Mouse (Mus musculus) ZHBTc4 (cell line): ENCODE data around the gene Kif5c.

Experiments used
- DNase-seq: peaks from one replicate; pipeline ENCODE4 v3.0.0-alpha.2; 2011; ENCODE audit warnings: low read depth, low spot score

The Kif5c gene

DNA sequence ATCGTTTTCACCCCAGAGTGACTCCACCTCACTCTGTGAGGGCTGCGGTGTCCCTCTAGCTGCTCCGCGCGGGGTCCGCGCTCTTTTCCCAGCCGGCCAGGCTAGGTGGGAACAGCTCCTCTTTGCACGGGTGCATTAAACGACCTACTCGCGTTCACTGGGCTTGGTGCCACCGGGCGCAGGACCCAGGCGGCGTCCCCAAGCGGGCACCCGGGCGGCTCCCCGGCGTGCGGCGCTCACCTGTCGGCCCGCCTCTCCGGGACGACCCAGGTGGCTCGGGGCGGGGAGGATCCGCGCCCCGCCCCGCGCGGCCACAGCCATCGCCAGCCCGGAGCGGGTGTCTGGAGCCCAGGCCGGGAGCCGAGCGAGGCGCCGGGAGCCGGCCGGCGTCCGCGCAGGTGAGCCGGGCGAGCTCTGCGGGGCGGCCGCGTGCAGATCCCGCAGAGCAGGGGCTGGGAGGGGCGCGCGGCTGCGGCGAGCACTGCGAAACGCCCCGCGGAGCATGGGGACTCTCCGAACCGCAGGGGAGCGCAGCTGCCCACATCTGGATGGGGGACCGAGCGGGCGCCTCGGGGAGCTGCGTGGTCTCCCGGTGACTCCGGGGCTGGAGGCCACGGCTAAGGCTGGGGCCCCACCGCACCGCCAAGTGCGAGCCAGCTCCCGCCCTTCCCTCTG, 168.4 kb downstream of the Kif5c start, which contains the start of gene Lypd6b:
Gene Lypd6b (plus strand): TSS at position 313 of the 675 bp plus-strand sequence.
- peak; percentile 39 for DNase-seq

DNA sequence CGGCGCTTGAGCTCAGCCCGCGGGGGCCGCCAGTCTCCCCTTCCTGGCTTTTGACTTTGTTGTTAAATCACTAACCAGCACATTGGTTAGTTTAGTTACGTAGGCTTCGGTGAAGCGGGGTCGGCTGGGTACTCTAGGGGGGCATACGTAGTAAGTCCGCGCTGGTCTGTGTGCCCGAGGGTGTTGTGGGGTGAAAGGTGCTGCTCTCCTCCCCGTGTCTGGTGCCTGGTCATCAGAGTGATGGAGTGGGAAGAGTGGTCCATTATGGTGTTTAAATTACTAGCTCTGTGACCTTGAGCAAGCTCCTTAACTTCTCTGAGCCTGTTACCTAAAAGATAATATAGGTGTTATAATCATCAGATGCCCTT, 168.9 kb downstream of the Kif5c start:
- peak; percentile 34 for DNase-seq

DNA sequence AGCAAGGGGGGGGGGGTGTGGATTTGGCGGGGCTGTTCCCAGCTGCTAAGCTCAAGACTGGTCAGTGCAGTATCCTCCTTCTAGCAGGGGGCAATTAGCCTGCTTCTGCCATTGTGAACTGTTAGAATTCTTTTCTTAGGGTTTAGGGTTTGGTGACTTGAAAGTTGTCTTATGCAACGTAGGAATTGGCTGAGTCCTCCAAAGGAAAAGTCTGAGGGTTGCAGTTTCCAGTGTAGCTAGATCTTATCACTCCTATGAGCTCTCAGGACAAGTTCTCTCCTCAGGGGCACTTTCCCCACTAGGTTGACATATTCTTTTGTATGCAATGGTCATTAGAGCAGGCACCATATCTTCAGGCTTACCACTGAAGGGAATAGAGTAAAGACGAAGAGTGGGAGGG, 169.5 kb downstream of the Kif5c start:
- DNase-seq = no peak

DNA sequence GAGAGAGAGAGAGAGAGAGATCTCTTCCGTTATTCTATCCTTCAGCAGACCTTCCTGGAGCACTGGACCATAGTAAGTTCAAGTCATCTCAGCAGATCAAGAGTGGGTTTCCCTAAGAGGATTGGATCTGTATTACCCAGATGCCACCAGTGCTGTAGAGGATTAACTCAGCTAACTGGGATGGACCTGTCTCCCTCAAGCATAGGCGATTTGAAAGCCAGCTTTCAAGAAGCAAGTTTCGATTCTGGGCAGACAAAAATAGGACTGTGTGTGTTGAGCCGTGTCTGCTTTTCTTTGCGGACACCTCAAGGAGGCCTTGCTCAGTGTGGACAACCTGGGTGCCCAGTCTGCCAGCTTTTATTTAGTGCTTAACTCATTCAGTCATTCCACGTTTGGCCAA, 170.0 kb downstream of the Kif5c start:
- no peak for DNase-seq

DNA sequence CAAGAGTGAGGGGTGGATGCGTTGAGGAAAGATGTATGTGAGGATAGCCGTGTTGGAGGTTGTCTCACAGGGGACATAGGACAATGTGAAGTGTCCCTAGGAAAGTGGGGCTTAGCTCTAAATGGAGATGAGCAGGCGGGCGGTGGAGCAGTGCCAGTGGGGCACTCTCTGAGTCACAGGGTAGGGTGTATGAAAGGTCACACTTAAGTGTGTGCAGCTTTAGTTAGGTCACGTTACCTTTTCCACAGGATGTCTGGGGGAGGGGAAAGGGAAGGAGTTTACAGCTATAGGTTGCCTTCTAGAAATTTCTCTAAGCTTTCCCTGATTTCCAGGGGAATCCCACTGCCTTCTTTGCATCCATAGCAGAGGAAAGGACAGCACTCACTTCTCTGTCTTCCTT, 170.4 kb downstream of the Kif5c start:
- no peak for DNase-seq

DNA sequence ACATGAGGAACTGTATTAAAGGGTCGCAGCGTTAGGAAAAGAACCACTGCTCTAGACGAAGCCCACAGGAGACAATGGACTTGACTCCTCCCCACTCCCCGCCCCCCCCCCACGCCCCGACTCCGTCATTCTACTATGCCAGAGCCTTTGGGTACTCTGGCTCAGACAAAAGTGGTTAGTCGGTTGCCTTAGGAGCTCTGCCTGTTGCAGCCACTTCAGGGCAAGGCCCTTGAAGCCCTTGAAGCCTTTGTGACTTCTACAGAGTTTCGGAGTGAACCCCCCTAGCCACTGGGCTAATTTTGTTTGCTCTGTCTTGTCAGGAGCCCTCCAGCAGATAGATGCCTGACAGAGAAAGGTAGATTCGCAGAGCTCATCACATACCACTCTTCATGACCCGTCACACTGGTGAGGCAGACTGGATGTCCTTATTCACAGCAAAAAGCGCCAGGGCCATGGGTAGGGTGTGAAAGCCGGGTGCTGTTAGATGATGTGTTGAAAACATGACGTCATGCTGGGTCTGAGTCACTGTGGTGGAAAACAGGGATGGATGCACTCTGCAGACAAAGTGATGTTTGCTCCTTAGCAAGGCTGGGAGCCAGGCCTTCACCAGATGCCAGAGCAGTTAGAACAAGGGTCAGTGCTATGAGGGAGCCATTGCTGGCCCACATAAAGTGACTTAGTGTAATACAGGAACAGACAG, 178.5 kb downstream of the Kif5c start:
- DNase-seq = no peak

DNA sequence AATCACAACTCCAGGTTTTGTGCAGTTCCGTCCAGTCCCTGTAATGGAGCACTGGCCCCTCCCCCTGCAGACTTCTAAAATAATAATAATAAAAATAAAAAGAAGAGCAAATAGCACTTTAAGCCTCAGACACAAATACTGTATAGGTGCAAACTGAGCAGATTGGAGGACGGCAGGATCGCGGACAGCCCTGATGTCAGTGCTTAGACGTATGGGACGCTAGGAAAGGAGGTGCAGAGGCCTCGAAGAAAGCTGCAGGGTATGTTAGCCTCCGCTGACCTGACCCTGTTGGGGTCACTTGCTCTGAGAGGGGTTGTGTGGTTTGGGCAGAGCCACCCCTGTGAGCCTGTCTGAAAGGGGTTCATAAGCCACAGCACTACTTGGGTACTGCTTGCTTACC, 185.3 kb downstream of the Kif5c start:
- DNase-seq = no peak

DNA sequence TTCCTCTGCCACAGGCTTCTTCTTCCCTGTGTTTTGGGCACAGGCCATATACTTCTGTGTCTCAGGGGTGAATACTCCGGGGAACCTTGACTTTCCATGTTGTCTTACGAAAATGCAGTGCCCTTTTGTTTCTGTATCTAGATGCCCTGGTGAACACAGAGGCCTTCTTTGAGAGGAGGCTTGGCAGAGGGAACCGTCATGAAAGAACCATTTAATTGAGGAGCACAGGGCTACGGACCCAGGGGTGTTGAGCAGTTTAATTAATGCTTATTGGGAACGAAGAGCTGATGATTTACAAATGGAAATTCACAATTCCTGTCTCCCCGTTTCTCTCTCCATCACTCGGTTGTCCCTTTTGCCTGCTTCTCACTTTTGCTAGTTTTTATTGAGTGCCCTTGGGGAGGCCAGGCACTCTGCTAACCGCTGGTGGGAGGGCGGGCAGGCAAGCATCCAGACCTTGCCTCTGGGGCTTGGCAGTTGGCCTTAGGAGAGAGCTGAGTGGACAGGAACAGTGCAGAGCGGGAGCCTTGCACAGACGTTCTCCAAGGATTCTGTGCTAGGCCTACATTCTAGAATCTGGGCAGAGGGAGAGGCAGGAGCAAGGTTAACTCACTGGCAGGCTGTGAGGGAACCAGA, 186.8 kb downstream of the Kif5c start:
- no peak for DNase-seq

DNA sequence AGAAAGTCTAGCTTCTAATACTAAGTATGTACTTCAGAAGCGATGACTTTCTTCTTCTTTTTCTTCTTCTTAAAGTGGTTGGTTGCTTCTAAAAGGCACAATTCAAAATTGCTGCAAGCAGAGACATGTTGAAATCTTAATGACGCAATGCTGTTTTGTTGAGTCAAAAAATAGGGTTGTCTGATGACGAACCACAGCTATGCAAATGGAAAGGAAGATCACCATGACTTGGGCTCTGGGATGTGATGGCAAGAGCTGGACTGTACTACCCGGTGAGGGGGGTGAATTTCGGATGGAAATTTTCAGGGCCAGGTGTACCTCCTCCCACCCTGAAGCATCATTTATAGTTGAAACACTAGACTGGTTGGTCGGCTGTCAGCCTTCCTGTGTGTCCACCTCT, 190.4 kb downstream of the Kif5c start:
- no peak for DNase-seq

DNA sequence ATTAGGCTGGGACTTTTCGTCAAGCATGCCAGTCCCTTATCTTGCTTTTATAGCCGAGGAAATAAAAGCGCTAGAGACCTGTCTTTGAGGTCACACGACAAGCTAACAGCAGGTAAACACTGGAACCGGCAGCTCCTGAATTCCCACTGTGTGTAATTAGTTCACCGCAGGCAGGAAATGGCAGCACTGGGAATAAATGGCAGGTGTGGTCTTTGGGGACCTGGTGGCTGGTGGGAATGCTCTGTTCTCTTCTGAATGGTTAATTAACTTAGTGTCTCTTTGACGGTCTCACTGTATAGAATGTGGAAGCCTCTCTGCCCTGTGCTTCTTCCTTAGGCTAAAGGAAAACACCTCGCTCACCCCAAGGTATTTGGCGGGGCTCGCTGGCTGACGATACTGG, 192.3 kb downstream of the Kif5c start:
- peak; percentile 69 for DNase-seq

DNA sequence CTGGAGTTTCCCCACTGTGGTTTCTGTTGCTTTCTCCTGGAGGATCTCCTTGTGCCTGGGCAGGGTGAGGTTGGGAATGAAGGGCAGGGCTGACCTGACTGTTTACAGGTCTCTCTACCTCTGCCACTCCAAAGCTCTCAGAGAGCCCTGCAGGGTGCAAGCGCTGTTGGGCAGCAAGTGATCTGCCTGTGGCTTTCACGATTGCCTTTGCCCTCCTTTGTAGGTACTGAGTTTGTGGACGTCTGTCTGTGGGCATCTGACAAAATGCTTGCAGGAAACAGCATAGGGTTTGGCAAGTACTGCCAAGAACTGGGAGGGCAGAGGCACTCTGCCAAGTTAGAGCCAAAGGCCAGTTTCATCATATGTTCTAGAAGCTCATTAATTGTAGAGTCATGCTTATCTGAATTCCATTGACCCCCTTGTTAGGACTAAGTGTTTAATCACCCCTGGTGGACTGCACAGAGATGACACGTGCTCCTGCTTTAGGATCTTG, 192.8 kb downstream of the Kif5c start:
- no peak for DNase-seq

DNA sequence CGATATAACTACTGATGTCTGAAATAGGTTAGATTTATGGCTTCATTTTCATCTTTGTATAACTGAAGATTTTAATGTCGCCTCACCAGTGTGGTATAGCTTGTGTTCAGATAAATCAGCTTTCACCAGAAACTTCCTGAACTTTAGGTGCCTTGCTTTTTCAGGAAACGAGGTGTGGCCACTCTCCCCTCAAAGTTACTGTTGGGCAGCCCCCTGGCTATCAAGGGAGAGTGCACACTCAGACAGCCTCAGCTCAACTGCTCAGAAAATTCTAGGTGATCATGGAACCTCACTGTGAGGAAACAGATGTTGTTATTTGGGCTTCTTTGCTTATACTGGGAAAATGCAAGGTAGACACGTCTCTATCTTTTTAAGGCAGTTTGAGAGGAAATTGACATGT, 194.1 kb downstream of the Kif5c start:
- DNase-seq = no peak

DNA sequence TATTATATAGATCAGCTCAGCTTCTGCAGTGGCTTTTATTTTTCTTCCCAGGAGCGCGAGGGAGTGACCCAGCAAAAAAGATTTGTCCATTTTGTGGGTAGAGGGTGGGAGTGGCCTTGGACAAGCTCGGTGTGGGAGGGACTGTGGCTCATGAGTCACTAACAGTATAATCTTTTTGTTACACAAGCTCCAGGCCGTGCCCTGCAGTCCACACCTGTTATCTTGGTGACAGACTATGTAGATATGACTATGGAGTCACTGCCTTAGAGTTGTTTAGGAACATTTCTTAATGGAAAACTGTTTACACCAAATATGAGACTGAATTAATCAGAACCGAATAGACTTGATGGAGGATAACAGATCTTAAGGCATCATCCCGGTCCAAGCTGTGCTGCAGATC, 194.9 kb downstream of the Kif5c start:
- no peak for DNase-seq

DNA sequence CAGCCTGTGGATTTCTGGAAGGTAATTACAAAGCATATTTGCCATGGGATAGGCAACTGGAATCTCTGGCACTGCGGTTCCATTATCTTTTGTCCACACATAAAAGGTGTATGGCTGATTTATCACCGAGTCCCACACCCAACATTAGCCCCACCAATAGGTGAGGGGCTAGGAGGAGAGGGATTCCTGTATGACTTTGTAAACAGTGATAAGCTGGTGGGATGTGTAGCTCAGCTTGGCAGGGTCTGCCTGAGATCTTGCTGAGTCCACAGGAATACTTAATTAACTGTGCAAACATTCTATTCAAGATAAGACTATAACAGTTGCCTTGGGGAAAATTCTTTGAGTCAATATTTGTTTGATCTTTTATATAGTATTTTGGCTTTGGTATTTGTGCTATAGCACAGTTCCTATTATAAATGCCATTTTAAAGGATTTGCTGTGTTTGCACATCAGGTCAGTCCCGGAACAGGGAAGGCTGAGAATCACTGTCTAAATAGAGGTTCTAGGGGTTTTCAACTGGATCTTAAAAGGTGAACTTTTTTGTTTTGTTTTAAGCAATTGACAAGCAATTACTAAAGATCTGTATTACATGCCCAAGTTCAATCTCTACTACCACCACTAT, 196.7 kb downstream of the Kif5c start:
- no peak for DNase-seq

DNA sequence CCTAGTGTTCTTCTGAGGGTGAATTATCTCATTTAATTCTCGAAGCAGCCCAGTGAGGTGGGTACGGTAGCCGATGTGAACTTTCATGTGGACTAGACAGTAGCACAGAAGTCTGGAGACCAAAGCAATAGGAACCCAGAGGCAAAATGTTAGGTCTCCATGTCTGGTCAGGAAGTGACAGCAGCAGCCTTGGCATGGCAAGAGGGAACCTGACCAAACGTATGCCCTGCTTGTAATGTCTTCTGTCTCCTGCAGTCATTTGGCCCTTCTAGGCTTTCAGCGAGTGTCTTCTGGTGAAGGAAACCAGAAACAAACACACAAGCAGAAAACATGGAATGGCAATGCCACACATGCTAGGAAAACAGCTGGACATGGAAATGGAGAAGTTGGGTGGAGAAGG, 197.5 kb downstream of the Kif5c start:
- no peak for DNase-seq

DNA sequence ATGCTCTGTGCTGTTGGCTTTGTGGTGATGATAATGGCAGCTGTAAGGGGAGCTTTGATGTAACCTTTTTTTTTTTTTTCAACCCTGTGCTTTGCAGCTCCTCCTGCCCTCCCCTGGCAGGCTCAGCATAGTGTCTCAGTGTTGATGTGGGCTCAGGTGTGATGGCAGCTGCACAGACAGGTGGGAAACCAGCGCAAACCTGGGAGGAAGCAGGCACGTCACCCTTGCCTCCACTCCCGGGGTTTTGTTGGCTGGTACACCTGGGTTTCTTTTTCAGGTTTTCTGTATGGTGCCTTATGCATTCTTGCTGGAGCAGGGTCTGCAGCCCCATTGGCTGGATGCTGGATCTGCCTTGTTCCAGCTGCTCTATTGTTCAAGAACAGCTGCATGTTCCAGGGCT, 198.1 kb downstream of the Kif5c start:
- no peak for DNase-seq

DNA sequence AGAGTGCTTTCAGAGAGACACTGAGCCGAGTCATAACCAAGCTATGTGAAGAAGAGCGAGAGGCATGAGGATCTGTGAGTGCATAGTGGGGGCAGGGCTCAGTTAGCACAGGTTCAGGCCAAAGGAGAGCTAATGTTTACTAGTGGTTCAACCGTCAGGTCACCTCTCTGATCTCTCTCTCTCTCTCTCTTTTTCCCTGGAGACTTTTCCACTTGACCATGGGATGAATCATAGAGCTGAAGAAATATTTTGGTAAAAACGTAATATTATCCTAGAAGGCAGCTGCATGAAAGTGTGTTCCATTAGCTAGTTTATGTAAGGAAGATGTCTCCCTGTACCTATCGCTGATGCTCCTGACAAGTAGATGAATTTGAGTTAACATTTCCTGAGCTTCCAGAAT, 199.0 kb downstream of the Kif5c start:
- DNase-seq = no peak

DNA sequence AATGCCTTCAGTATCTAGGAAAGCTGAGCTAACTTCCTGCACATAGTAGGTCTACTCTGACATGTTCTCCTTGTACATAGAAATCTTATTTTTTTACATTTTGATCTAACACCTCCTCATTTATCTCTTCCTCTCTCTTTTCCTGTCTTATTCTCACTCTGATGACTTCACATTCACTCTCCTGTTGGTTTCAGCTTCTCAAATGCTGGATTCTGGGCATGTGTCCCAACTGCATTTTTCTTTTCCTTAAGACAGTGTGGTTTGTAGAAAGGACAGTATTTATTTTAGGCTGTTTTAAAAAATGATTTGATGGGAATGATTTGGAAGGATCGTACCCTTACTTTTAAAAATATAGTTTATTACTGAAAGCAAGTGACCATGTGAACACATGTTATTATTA, 203.2 kb downstream of the Kif5c start:
- no peak for DNase-seq
